Mouse (Mus musculus): ENCODE measurements around the gene Samd4b. TPM values are rescaled to one million over a fixed set of nuclear protein-coding genes. Genes with fewer than 3 reads are reported as not detected.

Samd4b gene
- polyA plus RNA-seq (2012; rRNA removed) = 12.0 and 14.2 TPM in 2 replicates
- polyA plus RNA-seq (2014; fragmentation: Nextera tagmentation; extraction: Ambion mirVana) = 4.5 and 5.9 TPM in 2 replicates

DNA sequence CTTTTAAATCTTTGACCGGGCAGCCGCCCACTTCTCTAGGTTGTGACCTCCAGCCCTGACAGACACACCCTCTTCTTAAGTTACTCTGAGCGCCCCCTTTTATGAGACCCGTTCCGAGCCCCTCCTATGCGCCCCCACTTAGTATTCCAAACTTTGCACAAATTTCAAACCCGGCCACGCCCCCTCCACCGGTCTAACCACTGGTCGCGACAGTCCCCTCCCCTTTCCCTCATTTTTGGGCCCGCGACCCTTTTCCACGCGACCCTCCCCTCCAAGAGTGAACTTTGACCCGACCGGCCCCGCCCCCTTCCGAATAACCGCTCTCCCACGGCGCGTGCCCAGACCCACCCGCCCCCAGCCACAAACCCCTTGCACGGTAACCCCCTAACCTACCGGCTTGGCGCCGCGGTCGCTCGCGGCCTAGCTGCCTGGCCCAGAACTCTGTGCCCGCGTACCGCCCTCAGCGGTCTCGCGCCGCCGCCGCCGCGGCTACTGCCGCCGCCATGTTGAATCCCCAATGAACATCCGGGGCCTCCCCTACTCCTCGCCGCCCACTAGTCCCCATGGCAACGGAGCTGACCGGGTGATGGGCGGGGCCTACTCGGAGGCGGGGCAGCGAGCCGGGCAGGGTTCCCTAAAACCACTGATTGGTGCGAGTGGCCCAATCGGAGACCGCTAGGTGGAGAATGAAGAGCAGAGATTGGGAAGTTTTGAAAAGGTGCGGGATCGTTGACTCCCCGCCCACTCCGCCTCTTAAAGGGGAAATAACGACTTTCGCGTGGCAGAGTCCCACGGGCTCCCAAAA lies at the start of gene Samd4b, which contains the start of gene Pak4:
Samd4b (minus strand) TSS at position 503 of the 805 bp plus-strand sequence.
Pak4 (minus strand) TSS at position 544 of the 805 bp plus-strand sequence.
- Histone ChIP-seq H3K9me3 (ENCODE audit: control insufficient read depth, low read length) (no peaks in the 10 kb centered on the region), H3K27ac (peak within 1 kb of the TSS; percentile 80), H3K36me3 (replicated peaks; ENCODE audit: control insufficient read depth, insufficient read depth, low read depth) (0 out of 2 replicates have a peak, but pooled peaks cover 2% of the 10 kb centered on the region), H3K4me3 (ENCODE audit: insufficient read depth in 1 of 2, low read depth in 2 of 2, low read length in 2 of 2) (peak within 1 kb of the TSS; percentile 75 to 86), H3K9ac (replicated peaks) (peak within 1 kb of the TSS; percentile 72), H3K4me2 (ENCODE audit: low read depth) (peak within 1 kb of the TSS; percentile 77), H3K4me1 (replicated peaks; ENCODE audit: control insufficient read depth in 2 of 2, insufficient read depth in 2 of 2, low read length in 1 of 2) (peaks cover 12 to 33% of the 10 kb centered on the region in 2 experiments), H3K27me3 (ENCODE audit: control insufficient read depth, insufficient read depth, low read length) (no peaks in the 10 kb centered on the region)
- DNase-seq (ENCODE audit: low read depth in 3 of 3, low spot score in 3 of 3) (peak; percentile 96 to 98 (median 96)), ATAC-seq (ENCODE audit: insufficient read depth) (peak; percentile 82)
- TF ChIP-seq EP300 (IDR thresholded peaks at IDR 0.05; ENCODE audit: low read depth) (no peak), CTCF (IDR thresholded peaks at IDR 0.05; ENCODE audit: low read depth) (peak; percentile 31)
- 1% methylated on average over 66 of the region's 66 CpGs for WGBS (ENCODE audit: insufficient replicate concordance)

- 38% methylated on average over 7 of the region's 7 CpGs for WGBS (ENCODE audit: insufficient replicate concordance)
- H3K36me3 ChIP-seq (replicated peaks; ENCODE audit: control insufficient read depth, insufficient read depth, low read depth) = no peaks in the 10 kb centered on the region
- H3K4me1 ChIP-seq (replicated peaks; ENCODE audit: control insufficient read depth in 2 of 2, insufficient read depth in 2 of 2, low read length in 1 of 2) = no peaks in the 10 kb centered on the region; a peak in 1 of 4 replicates
- no peak overlapping the region for H3K4me3 ChIP-seq (ENCODE audit: insufficient read depth in 1 of 2, low read depth in 2 of 2, low read length in 2 of 2)
- TF ChIP-seq CTCF (IDR thresholded peaks at IDR 0.05; ENCODE audit: low read depth) = no peak; the same call in 1 of the 2 replicates
- no peak for TF ChIP-seq EP300 (IDR thresholded peaks at IDR 0.05; ENCODE audit: low read depth)
- no peaks in the 10 kb centered on the region for H3K9me3 ChIP-seq (ENCODE audit: control insufficient read depth, low read length)
- no peak overlapping the region for H3K4me2 ChIP-seq (ENCODE audit: low read depth)
- H3K9ac ChIP-seq (replicated peaks) = no peak overlapping the region
- no peaks in the 10 kb centered on the region for H3K27me3 ChIP-seq (ENCODE audit: control insufficient read depth, insufficient read depth, low read length)
- no peak for ATAC-seq (ENCODE audit: insufficient read depth)
- H3K27ac ChIP-seq = no peak overlapping the region
- DNase-seq (ENCODE audit: low read depth in 3 of 3, low spot score in 3 of 3) = no peak
These were observed 49.1 kb upstream of the Samd4b start for GRCm38 (mm10) chr7:28647016-28647415.

- Histone ChIP-seq H3K27ac (no peak overlapping the region), H3K4me3 (ENCODE audit: insufficient read depth in 1 of 2, low read depth in 2 of 2, low read length in 2 of 2) (no peak overlapping the region), H3K4me1 (replicated peaks; ENCODE audit: control insufficient read depth in 2 of 2, insufficient read depth in 2 of 2, low read length in 1 of 2) (no peaks in the 10 kb centered on the region; a peak in 1 of 4 replicates), H3K9me3 (ENCODE audit: control insufficient read depth, low read length) (no peaks in the 10 kb centered on the region), H3K4me2 (ENCODE audit: low read depth) (no peak overlapping the region), H3K36me3 (replicated peaks; ENCODE audit: control insufficient read depth, insufficient read depth, low read depth) (no peaks in the 10 kb centered on the region), H3K27me3 (ENCODE audit: control insufficient read depth, insufficient read depth, low read length) (no peaks in the 10 kb centered on the region), H3K9ac (replicated peaks) (no peak overlapping the region)
- peak; percentile 10 to 25 (median 16) for DNase-seq (ENCODE audit: low read depth in 3 of 3, low spot score in 3 of 3)
- peak; percentile 62 for ATAC-seq (ENCODE audit: insufficient read depth)
- no peak for TF ChIP-seq CTCF (IDR thresholded peaks at IDR 0.05; ENCODE audit: low read depth)
- WGBS (ENCODE audit: insufficient replicate concordance) = 59% methylated on average over 2 of the region's 2 CpGs
These were observed 48.1 kb upstream of the Samd4b start for GRCm38 (mm10) chr7:28645947-28646475.

DNA sequence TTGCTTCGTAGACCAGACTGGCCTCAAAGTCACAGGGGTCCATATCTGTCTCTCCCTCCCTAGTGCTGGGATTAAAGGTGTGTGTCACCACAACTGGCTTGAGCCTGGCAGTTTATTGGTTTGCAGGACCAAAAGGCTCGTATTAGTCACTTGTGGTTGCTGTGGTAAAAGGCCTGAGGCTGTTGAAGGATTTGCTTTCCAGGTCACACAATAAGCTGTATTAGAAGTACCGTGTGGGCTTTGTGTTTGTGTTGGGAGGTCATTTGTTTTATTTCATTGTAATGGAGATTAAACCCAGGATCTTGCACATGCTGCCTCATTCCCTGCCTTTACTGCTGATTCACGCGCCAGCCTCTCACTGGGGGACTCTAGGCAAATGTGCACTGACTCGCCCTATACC lies 47.4 kb upstream of the Samd4b start:
- Histone ChIP-seq H3K27ac (no peak overlapping the region), H3K9ac (replicated peaks) (no peak overlapping the region), H3K4me2 (ENCODE audit: low read depth) (no peak overlapping the region), H3K9me3 (ENCODE audit: control insufficient read depth, low read length) (no peaks in the 10 kb centered on the region), H3K4me1 (replicated peaks; ENCODE audit: control insufficient read depth in 2 of 2, insufficient read depth in 2 of 2, low read length in 1 of 2) (no peaks in the 10 kb centered on the region; a peak in 1 of 4 replicates), H3K36me3 (replicated peaks; ENCODE audit: control insufficient read depth, insufficient read depth, low read depth) (no peaks in the 10 kb centered on the region), H3K4me3 (ENCODE audit: insufficient read depth in 1 of 2, low read depth in 2 of 2, low read length in 2 of 2) (no peak overlapping the region), H3K27me3 (ENCODE audit: control insufficient read depth, insufficient read depth, low read length) (no peaks in the 10 kb centered on the region)
- no peak for TF ChIP-seq CTCF (IDR thresholded peaks at IDR 0.05; ENCODE audit: low read depth)
- no peak for TF ChIP-seq EP300 (IDR thresholded peaks at IDR 0.05; ENCODE audit: low read depth)
- no peak for ATAC-seq (ENCODE audit: insufficient read depth)
- 66% methylated on average over 6 of the region's 6 CpGs for WGBS (ENCODE audit: insufficient replicate concordance)
- no peak for DNase-seq (ENCODE audit: low read depth in 3 of 3, low spot score in 3 of 3)

GRCm38 (mm10) chr7:28641546-28641945 lies 43.6 kb upstream of the Samd4b start:
- Histone ChIP-seq H3K4me1 (replicated peaks; ENCODE audit: control insufficient read depth in 2 of 2, insufficient read depth in 2 of 2, low read length in 1 of 2) (no peaks in the 10 kb centered on the region; a peak in 1 of 4 replicates), H3K4me2 (ENCODE audit: low read depth) (no peak overlapping the region), H3K27me3 (ENCODE audit: control insufficient read depth, insufficient read depth, low read length) (no peaks in the 10 kb centered on the region), H3K4me3 (ENCODE audit: insufficient read depth in 1 of 2, low read depth in 2 of 2, low read length in 2 of 2) (no peak overlapping the region), H3K27ac (no peak overlapping the region), H3K9ac (replicated peaks) (no peak overlapping the region), H3K9me3 (ENCODE audit: control insufficient read depth, low read length) (no peaks in the 10 kb centered on the region), H3K36me3 (replicated peaks; ENCODE audit: control insufficient read depth, insufficient read depth, low read depth) (no peaks in the 10 kb centered on the region)
- no peak for TF ChIP-seq CTCF (IDR thresholded peaks at IDR 0.05; ENCODE audit: low read depth)
- no peak for TF ChIP-seq EP300 (IDR thresholded peaks at IDR 0.05; ENCODE audit: low read depth)
- ATAC-seq (ENCODE audit: insufficient read depth) (no peak), DNase-seq (ENCODE audit: low read depth in 3 of 3, low spot score in 3 of 3) (no peak)
- WGBS (ENCODE audit: insufficient replicate concordance) = 66% methylated on average over 8 of the region's 8 CpGs
